Comparison of ENCODE assay signal across 24 mouse cellular contexts in genomic region chr2:131300485-131300884, GRCm38 (mm10). TPM values are rescaled to one million over a fixed set of nuclear protein-coding genes. Genes with fewer than 3 reads are reported as not detected.
DNase-seq lines count a peak whose midpoint lies in the region; ATAC-seq and TF ChIP-seq lines count a peak whose summit lies in the region.
"Had no signal": no experiment of that assay in that cellular context is flagged by ENCODE, and none has a peak within 500 bp of the region (broad histone marks: within the 10 kb centered on the region; RNA-seq: fewer than 3 reads in every experiment).

No protein-coding gene starts in this region.

- no peak overlapping the region for H3K4me3 ChIP-seq in embryonic facial prominence, embryonic 15.5 days (replicated peaks)
- no peak overlapping the region for H3K4me3 ChIP-seq in limb, embryonic 15.5 days
- no peak overlapping the region for H3K4me3 ChIP-seq in stomach, postnatal 0 days (ENCODE audit: low read depth, low read length)
- H3K4me3 ChIP-seq: embryonic facial prominence, embryonic 12.5 days; forebrain, embryonic 12.5 days; forebrain, embryonic 15.5 days; heart, adult 2 months; hindbrain, embryonic 12.5 days; hindbrain, embryonic 15.5 days had no signal

- H3K4me2 ChIP-seq in embryonic facial prominence, embryonic 15.5 days (replicated peaks), result no peak overlapping the region
- H3K4me2 ChIP-seq in limb, embryonic 15.5 days, result no peak overlapping the region
- no peak overlapping the region for H3K4me2 ChIP-seq in stomach, postnatal 0 days (replicated peaks; ENCODE audit: low read depth)
- H3K4me2 ChIP-seq: embryonic facial prominence, embryonic 12.5 days; forebrain, embryonic 12.5 days; forebrain, embryonic 15.5 days; heart, embryonic 11.5 days; hindbrain, embryonic 12.5 days; hindbrain, embryonic 15.5 days had no signal

- WGBS in embryonic facial prominence, embryonic 15.5 days, result 62% methylated on average over 2 of the region's 2 CpGs
- 74% methylated on average over 2 of the region's 2 CpGs for WGBS in limb, embryonic 15.5 days
- WGBS in stomach, postnatal 0 days, result 48% methylated on average over 2 of the region's 2 CpGs

- H3K27me3 ChIP-seq in embryonic facial prominence, embryonic 15.5 days, result no peaks in the 10 kb centered on the region
- no peaks in the 10 kb centered on the region for H3K27me3 ChIP-seq in limb, embryonic 15.5 days
- H3K27me3 ChIP-seq in stomach, postnatal 0 days (ENCODE audit: control insufficient read depth, insufficient read depth, low read length), result no peaks in the 10 kb centered on the region
- H3K27me3 ChIP-seq: CH12.LX; embryonic facial prominence, embryonic 12.5 days; forebrain, embryonic 12.5 days; forebrain, embryonic 15.5 days; hindbrain, embryonic 12.5 days; hindbrain, embryonic 15.5 days; Patski had no signal

- peak; percentile 49 for DNase-seq in heart, adult 11 months
- DNase-seq in heart, adult 9 months (ENCODE audit: low spot score in 2 of 2), result no peak
- DNase-seq in stomach, postnatal 0 days (ENCODE audit: low spot score), result no peak
- DNase-seq in urinary bladder, adult 18-20 months (ENCODE audit: low spot score in 2 of 2), result no peak
- no peak for DNase-seq in lung, postnatal 25 days (ENCODE audit: low spot score)
- DNase-seq: adrenal gland, postnatal 10 days; adrenal gland, postnatal 36 days; B cell, adult 2 months; cerebellum, adult 18-20 months; cerebellum, adult 9-10 months; cerebellum, postnatal 14 days; gastrocnemius, postnatal 25 days; heart, adult 2 months had no signal

- H3K9ac ChIP-seq in embryonic facial prominence, embryonic 15.5 days, result no peak overlapping the region
- H3K9ac ChIP-seq in limb, embryonic 15.5 days, result no peak overlapping the region
- no peak overlapping the region for H3K9ac ChIP-seq in stomach, postnatal 0 days (ENCODE audit: low read length)
- H3K9ac ChIP-seq: embryonic facial prominence, embryonic 12.5 days; forebrain, embryonic 12.5 days; forebrain, embryonic 15.5 days; hindbrain, embryonic 12.5 days; hindbrain, embryonic 15.5 days had no signal

- 0 out of 2 replicates have a peak overlapping the region, but pooled peaks have one; percentile 23 for H3K27ac ChIP-seq in embryonic facial prominence, embryonic 15.5 days (replicated peaks)
- peak overlapping the region; percentile 57 for H3K27ac ChIP-seq in limb, embryonic 15.5 days
- peak overlapping the region; percentile 20; the same call in 1 of the 2 replicates for H3K27ac ChIP-seq in stomach, postnatal 0 days (replicated peaks)
- H3K27ac ChIP-seq: embryonic facial prominence, embryonic 12.5 days; forebrain, embryonic 12.5 days; forebrain, embryonic 15.5 days; heart, adult 2 months; hindbrain, embryonic 12.5 days; hindbrain, embryonic 15.5 days had no signal

- peaks cover 10% of the 10 kb centered on the region; the same call in 1 of the 2 replicates for H3K4me1 ChIP-seq in embryonic facial prominence, embryonic 15.5 days
- H3K4me1 ChIP-seq in limb, embryonic 15.5 days, result peaks cover 18% of the 10 kb centered on the region
- H3K4me1 ChIP-seq in stomach, postnatal 0 days (replicated peaks; ENCODE audit: control insufficient read depth, insufficient read depth), result no peaks in the 10 kb centered on the region
- H3K4me1 ChIP-seq: embryonic facial prominence, embryonic 12.5 days; forebrain, embryonic 12.5 days; forebrain, embryonic 15.5 days; hindbrain, embryonic 12.5 days; hindbrain, embryonic 15.5 days had no signal

- no peaks in the 10 kb centered on the region for H3K9me3 ChIP-seq in embryonic facial prominence, embryonic 15.5 days (replicated peaks)
- H3K9me3 ChIP-seq in limb, embryonic 15.5 days, result no peaks in the 10 kb centered on the region
- no peaks in the 10 kb centered on the region for H3K9me3 ChIP-seq in stomach, postnatal 0 days (ENCODE audit: control insufficient read depth, low read length)
- H3K9me3 ChIP-seq: embryonic facial prominence, embryonic 12.5 days; forebrain, embryonic 12.5 days; forebrain, embryonic 15.5 days; G1E; hindbrain, embryonic 12.5 days; hindbrain, embryonic 15.5 days had no signal

- TF ChIP-seq CTCF in stomach, postnatal 0 days (IDR thresholded peaks at IDR 0.05; ENCODE audit: low read depth), result no peak

- no peak for ATAC-seq in embryonic facial prominence, embryonic 15.5 days (ENCODE audit: insufficient number of reproducible peaks, low FRiP score, low TSS enrichment, low read depth)
- no peak for ATAC-seq in limb, embryonic 15.5 days (ENCODE audit: insufficient number of reproducible peaks, low FRiP score, low TSS enrichment, low read depth)
- ATAC-seq in stomach, postnatal 0 days (ENCODE audit: low FRiP score, low TSS enrichment), result no peak
- ATAC-seq: forebrain, embryonic 15.5 days; Patski had no signal

- peaks cover 48% of the 10 kb centered on the region for H3K36me3 ChIP-seq in embryonic facial prominence, embryonic 15.5 days
- H3K36me3 ChIP-seq in limb, embryonic 15.5 days, result peaks cover 48% of the 10 kb centered on the region
- peaks cover 19% of the 10 kb centered on the region for H3K36me3 ChIP-seq in stomach, postnatal 0 days (ENCODE audit: control insufficient read depth, insufficient read depth, low read length)

- no peak for TF ChIP-seq EP300 in stomach, postnatal 0 days (optimal IDR thresholded peaks at IDR 0.05)

RNA-seq across cellular contexts. Expression of gene Pank2, which starts 38.2 kb away (rescaled TPM):
- polyA plus RNA-seq in embryonic facial prominence, embryonic 15.5 days (2015; fragmentation: Nextera tagmentation; extraction: Ambion mirVana), result 34.7 and 39.1 TPM in 2 replicates
- 27.9 and 34.8 TPM in 2 replicates for polyA plus RNA-seq in limb, embryonic 15.5 days (2015; fragmentation: Nextera tagmentation; extraction: Ambion mirVana)
- 28.3 and 32.4 TPM in 2 replicates for polyA plus RNA-seq in stomach, postnatal 0 days (2015; fragmentation: Nextera tagmentation; extraction: Ambion mirVana)

RNA-seq across cellular contexts. Expression of gene Rnf24, which starts 52.2 kb away (rescaled TPM):
- polyA plus RNA-seq in embryonic facial prominence, embryonic 15.5 days (2015; fragmentation: Nextera tagmentation; extraction: Ambion mirVana), result 7.4 and 7.6 TPM in 2 replicates
- polyA plus RNA-seq in limb, embryonic 15.5 days (2015; fragmentation: Nextera tagmentation; extraction: Ambion mirVana), result 7.3 and 7.5 TPM in 2 replicates
- 1.2 and 1.3 TPM in 2 replicates for polyA plus RNA-seq in stomach, postnatal 0 days (2015; fragmentation: Nextera tagmentation; extraction: Ambion mirVana)
